Mouse (Mus musculus) adrenal gland, adult 2 months (tissue): ENCODE results near the gene Ube2l6. TPM values are rescaled to one million over a fixed set of nuclear protein-coding genes. Genes with fewer than 3 reads are reported as not detected.
A peak's percentile ranks its signal among the peaks of the same experiment; 100 is the strongest.

Experiments
- DNase-seq: peaks from one replicate; pipeline ENCODE4 v3.0.0; 2021
- polyA plus RNA-seq: library from polyadenylated mRNA; depleted of rRNA; stranded (reverse); fragments of >200 nt; gene quantifications from 2 replicates; pipeline ENCODE4 v1.2.3, GENCODE M21; 2012; rRNA removed
- total RNA-seq, 2 experiments: library from RNA; stranded (reverse); gene quantifications; 2 replicates each; pipeline ENCODE4 v1.2.3; 2021

Ube2l6 gene
- total and polyA plus RNA-seq, 3 experiments, result 15.1 to 18.8 (median 15.7) TPM

DNA sequence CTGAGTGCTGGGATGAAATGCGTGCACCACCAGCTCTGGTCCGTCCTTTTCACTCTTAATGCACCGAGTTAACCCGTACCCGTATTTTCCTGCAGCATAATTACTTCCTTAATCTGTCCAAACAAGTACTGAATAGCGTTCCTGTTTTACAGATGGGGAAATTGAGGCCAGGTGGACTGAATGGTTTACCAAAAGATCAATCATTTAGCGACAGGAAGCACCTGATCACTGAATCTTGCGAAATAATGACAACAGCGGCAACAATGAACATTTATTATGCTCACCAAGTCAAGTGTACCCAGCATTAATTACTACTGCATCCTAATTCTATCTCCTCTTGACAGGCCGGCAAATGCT, 39.9 kb downstream of the Ube2l6 start, which contains the start of gene Slc43a1:
TSS of gene Slc43a1 (plus strand) at position 258 of the 357 bp plus-strand sequence.
- DNase-seq, result no peak

DNA sequence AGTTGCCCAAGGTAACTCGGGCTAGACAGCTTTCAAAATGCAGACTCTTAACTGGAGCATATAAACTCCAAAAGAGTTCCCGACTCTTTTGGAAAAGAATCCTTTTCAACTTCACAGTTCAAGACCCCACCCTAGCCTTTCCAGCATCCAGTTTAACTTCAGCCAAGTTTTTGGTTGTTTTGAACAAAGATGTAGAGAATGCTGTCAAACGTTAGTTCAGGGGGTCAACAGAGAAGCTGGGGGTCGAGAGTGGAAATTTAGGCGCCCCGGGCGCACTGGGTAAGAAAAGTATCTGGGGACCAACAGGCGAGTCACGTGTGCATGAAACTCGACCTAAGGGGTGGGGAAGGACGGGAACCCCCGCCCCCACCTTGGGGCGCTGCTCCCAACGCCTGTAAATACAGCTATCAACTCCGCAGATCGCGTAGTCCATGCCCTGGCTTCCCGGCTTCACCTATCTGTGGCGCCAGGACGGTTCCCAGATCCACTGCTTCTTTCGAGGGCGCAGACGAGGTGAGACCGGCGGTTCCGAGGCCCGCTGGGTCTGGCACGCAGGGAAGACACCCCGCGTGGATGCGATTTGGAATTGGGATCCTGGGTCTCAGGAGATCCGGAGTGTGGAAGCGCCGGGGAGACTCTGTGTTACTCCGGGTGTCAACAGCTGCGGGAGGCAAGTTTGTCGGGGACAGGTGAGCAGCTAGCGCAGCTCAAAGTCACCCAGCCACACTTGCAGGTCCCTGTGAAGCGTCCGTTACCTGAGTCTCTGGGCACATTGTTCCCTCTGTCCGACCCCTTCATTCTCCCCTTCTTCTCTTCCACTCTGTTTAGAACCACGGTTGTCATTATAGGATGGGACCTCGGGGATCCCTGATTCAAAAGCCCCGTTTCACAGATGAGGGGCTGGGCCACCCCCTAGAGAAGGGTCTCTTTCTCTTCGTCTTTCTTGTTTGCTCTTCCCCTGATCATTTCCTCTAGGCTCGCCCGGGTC, 40.7 kb downstream of the Ube2l6 start:
- peak; percentile 23 for DNase-seq

DNA sequence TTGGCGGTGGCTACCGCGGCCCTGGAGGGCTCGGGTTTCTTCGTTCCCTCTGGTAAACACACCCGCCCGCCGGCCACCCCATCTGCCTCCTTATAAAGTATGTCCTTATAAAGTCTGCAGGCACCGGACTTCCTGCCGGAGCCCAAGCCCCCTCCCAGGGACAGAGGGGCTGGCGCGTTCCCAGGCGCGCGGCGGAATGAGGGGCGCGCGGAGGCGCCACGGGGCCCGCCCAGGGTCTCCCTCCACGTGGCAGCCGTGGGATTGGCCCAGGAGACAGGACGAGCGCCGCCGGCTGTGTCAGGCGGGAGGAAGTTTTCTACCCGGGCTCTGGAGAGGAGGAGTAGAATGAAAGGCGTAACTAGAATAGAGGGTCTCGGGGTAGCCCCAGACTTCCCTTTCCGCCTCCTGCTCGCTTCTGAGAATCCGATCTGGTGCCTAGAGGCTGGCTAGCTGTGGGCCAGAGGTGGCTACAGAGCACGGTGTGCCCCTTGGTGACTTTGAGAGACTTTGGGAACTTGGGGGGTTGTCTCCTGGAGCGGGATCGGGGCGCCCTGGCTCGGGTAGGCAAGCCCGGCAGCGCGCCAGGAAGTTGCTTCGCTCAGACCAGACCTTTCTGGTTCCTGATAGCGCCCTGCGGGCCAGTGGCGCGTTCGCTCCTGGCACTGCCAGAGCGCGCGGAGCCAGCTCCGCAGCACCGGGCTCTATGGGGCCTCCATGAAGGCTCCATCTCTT, 41.6 kb downstream of the Ube2l6 start:
- peak; percentile 68 for DNase-seq

DNA sequence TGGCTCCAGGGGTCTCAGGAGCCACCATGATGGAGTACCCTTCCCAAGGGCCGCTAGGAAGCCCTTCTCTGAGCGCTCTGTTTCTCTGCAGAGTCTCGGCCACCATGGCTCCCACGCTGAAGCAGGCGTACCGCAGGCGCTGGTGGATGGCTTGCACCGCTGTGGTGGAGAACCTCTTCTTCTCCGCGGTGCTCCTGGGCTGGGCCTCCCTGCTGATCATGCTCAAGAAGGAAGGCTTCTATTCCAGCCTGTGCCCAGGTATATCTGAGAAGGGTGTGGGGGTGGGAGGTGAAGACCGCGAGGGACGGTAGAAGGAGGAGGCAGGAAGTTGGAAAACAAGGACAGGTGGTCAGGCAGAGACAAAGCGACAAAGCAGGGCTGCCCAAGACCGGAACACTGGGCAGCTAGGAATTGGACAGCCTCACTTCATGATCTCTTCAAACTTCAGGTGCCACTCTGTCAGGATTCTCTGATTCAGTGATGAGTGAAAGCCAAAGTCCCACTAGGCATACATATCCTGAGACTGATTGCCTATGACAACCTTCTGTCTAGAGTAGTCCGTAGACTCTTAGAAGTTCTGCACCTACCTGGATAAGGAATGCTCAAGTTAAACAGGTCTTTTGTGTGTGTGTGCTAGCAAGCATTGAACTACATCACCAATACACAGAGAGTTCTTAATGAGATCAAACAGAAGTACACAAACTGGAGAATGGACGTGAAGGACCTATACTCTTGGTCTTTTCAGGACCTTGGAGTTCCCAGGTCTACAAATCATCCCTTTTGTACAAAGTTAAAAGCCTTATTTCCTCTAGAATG, 42.3 kb downstream of the Ube2l6 start:
- DNase-seq, result no peak

DNA sequence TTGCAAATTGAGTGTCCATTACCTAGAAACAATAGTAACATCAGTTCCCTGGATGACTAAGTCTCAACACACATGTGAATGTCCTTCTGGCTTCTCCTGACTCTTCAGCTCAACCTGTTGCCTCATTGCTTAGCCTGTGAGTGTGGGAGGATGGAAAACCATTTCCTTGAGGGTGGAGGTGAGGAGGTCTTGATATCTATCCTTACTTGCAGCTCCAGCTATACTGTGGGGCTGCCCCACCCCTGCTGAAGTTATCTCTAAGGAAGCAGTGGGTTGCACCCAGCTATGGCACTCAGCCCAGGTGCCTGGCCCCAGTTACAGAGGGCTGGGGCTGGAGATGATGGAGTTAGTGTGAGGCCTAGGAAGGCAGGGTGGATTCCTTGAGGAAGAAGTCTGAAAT, 43.3 kb downstream of the Ube2l6 start:
- no peak for DNase-seq

DNA sequence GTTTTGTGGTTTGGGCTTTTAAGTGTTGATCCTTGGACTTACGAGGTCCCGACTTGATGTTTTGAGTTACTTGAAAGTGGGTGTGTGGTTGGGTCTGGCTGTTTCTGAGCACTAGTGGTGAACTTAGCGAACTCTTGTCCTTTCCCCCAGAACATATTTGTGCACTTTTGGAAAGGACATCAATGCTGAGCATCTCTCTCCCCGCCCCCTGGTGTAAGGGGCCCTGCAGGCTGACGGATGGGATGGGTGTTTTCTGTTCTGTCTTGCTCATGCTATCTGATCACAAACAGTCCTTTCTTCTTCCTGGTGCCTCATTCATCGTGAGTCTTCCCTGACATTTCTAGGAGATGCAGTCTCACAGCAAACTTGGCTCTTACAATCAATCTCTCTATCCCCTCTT, 45.0 kb downstream of the Ube2l6 start:
- DNase-seq, result no peak

DNA sequence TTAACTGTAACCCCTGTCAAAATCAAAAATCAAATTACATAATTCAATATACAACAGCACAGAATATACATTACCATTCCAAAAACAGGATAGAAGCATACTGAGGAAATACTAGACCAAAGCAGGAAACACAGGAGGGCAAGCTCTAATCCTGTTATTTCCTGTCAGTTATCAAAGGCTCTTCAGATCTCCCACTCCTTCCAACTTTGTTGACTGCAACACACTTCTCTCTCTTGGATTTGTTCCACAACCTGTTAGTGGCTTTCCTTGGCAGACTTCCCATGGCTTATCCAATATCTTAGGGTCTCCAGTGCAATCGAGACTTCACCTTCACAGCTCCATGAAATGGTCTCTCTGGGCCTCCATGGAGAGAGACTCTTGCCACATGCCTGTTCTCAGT, 46.6 kb downstream of the Ube2l6 start:
- DNase-seq, result no peak

DNA sequence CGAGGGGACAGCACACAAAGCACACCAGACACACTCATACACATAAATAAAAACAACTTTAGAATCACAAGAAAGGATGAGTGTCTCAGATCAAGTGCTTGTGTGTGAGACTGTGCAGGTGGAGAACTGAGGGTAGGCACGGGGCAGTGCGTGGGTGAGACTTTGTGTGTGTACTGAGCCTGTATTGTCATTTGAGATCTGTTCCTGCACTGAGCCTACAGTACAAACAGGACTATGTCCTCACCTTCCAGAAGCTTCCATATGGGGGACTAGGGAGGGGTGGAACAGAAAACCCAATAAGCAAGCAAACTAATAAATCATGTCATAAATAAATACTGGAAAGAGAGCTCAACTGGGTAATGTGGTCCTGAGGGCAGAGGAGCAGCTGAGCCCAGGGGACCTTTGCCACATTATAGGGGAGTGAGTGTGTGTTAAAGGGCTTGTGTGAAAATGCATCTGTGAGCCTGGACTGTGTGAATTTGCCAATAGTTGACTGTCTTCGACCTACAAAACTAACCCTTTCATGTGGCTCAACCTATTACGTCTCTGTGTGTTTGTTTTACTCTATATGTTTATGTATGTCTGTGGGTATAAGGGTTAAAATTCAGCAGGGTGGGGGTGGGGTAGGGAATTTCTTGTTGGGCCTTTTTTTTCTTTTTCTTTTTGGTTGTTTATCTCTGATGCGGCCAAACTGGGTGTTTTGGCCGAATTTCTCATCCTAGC, 51.9 kb downstream of the Ube2l6 start:
- no peak for DNase-seq

DNA sequence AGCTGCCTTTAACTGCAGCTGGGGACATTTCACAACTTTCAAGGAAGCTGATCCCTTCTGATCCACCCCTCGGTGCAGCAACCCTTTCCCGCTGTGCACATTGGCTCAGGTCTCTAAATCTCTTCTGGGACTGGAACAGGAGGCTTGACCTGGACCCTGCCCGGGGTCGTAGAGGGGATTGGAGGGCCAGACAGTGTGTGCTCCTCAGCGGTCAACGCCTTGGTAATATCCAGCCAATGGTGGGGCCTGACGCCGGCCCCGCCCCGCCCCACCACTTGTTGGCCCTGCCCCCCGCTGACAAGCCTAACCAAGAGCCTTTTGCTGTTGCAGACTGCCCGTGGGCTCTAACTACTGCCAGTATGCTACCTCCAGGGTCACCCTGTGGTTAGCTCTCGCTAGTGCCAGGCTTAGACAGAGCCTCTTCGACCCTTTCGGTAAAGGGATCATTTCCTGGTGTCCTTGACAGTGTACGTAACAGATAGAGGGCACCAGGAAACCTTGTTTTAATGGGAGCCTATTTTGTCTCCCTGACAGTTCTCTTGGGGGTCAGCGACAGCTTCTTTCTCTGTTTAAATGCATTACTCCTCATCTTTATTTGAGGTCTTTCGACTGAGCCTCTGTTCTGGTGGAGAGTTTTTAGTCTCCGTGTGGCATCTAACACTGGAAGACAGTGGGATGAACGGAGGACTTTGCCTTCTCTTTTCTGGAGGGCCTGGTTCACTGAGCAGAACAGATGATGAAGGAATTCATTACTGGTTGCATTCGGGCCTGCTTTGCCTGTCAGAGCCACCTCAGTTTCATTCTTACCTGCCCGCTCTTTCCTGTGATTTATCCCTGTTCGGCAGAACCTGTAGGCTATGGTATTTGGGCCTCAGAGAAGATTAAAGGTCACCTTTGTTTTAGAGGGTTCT, 52.8 kb downstream of the Ube2l6 start:
- DNase-seq, result peak; percentile 85

DNA sequence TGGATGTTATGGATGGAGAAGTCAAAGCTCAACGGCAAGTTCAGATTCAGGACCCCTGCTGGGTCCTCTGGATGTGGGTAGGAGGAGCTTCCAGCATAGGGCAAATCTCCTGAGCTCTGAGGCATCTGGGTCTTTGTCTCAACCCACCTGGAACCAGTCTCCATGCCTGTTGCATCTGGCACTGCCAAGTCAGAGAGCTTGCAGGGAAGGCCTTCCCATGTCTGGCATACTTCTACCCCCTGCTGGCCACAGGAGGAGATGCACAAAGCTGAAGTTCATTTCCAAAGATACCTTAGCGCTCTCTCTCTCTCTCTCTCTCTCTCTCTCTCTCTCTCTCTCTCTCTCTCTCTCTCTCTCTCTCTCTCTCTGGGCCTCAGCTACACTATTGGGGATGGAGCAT, 57.1 kb downstream of the Ube2l6 start:
- DNase-seq, result peak; percentile 53

DNA sequence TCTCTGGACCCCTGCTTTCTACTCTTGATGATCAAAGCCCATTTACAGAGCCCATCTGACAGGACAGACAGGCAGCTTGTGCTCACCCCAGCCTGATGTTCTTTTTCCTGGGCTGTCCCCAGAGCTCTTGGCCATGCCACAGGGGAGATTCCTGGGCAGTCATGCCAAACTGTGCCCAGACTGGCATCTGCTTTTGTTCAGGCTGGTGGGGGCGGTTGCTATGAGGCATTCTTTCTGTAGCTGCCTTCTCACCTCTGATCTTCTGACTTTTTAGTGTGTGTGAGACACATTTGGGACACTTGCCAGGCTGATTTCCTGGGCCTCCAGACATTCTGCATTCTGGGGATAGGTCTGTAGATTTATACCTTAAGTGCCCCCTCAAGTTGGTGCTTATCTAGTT, 59.9 kb downstream of the Ube2l6 start:
- DNase-seq, result no peak

Other genes with a start within 250 kb of the Ube2l6 start
- gene Ctnnd1, start 148.1 kb upstream of the Ube2l6 start, total RNA-seq, result 100 to 1,000 TPM; 112 to 135 TPM
- gene Ctnnd1, start 148.1 kb upstream of the Ube2l6 start, polyA plus RNA-seq, result 20.4 and 25.8 TPM in 2 replicates
- gene Btbd18, start 139.7 kb upstream of the Ube2l6 start, total RNA-seq, result under 1 TPM in 1 of 2 experiments, not detected in 1; 0.09 TPM
- 0.03 TPM in 1 of 2 replicates, not detected in the other for gene Btbd18, start 139.7 kb upstream of the Ube2l6 start, polyA plus RNA-seq
- 10 to 100 TPM; 19.2 to 29.8 TPM for gene Selenoh, start 128.1 kb upstream of the Ube2l6 start, total RNA-seq
- gene Selenoh, start 128.1 kb upstream of the Ube2l6 start, polyA plus RNA-seq, result 42.2 and 63.0 TPM in 2 replicates
- gene Gm28635, start 120.8 kb upstream of the Ube2l6 start, total RNA-seq, result not detected
- gene Gm28635, start 120.8 kb upstream of the Ube2l6 start, polyA plus RNA-seq, result not detected in 2 replicates
- 10 to 100 TPM; 24.3 to 24.8 TPM for gene Med19, start 120.4 kb upstream of the Ube2l6 start, total RNA-seq
- gene Med19, start 120.4 kb upstream of the Ube2l6 start, polyA plus RNA-seq, result 12.3 and 15.1 TPM in 2 replicates
- 100 to 1,000 TPM; 168 to 175 TPM for gene Tmx2, start 119.7 kb upstream of the Ube2l6 start, total RNA-seq
- gene Tmx2, start 119.7 kb upstream of the Ube2l6 start, polyA plus RNA-seq, result 32.0 and 157 TPM in 2 replicates
- 10 to 100 TPM; 61.7 to 74.4 TPM for gene Zdhhc5, start 83.6 kb upstream of the Ube2l6 start, total RNA-seq
- gene Zdhhc5, start 83.6 kb upstream of the Ube2l6 start, polyA plus RNA-seq, result 37.5 and 46.3 TPM in 2 replicates
- gene Clp1, start 71.5 kb upstream of the Ube2l6 start, total RNA-seq, result 10 to 100 TPM; 11.4 to 16.8 TPM
- 5.1 and 5.3 TPM in 2 replicates for gene Clp1, start 71.5 kb upstream of the Ube2l6 start, polyA plus RNA-seq
- gene Ypel4, start 64.8 kb upstream of the Ube2l6 start, total RNA-seq, result 1 to 10 TPM; 3.8 to 7.2 TPM
- 9.8 and 17.2 TPM in 2 replicates for gene Ypel4, start 64.8 kb upstream of the Ube2l6 start, polyA plus RNA-seq
- 1 to 10 TPM in 1 of 2 experiments, under 1 TPM in 1; 0.98 to 2.6 TPM for gene Gm19426, start 55.2 kb upstream of the Ube2l6 start, total RNA-seq
- 0.65 and 1.0 TPM in 2 replicates for gene Gm19426, start 55.2 kb upstream of the Ube2l6 start, polyA plus RNA-seq
- 100 to 1,000 TPM in 1 of 2 experiments, 10 to 100 TPM in 1; 91.2 to 127 TPM for gene Serping1, start 23.4 kb upstream of the Ube2l6 start, total RNA-seq
- 129 and 154 TPM in 2 replicates for gene Serping1, start 23.4 kb upstream of the Ube2l6 start, polyA plus RNA-seq
- gene Smtnl1, start 23.8 kb downstream of the Ube2l6 start, total RNA-seq, result not detected
- gene Smtnl1, start 23.8 kb downstream of the Ube2l6 start, polyA plus RNA-seq, result not detected in 2 replicates
- gene Timm10, start 28.2 kb downstream of the Ube2l6 start, total RNA-seq, result 10 to 100 TPM; 38.5 to 59.6 TPM
- gene Timm10, start 28.2 kb downstream of the Ube2l6 start, polyA plus RNA-seq, result 17.0 and 19.2 TPM in 2 replicates
- 10 to 100 TPM in 1 of 2 experiments, 1 to 10 TPM in 1; 4.4 to 12.7 TPM for gene Slc43a1, start 40.0 kb downstream of the Ube2l6 start, total RNA-seq
- 10.1 and 14.3 TPM in 2 replicates for gene Slc43a1, start 40.0 kb downstream of the Ube2l6 start, polyA plus RNA-seq
- 1 to 10 TPM; 1.1 to 1.5 TPM for gene Rtn4rl2, start 87.9 kb downstream of the Ube2l6 start, total RNA-seq
- gene Rtn4rl2, start 87.9 kb downstream of the Ube2l6 start, polyA plus RNA-seq, result 11.5 and 17.5 TPM in 2 replicates
- gene Slc43a3, start 137.8 kb downstream of the Ube2l6 start, total RNA-seq, result 10 to 100 TPM; 62.5 to 80.9 TPM
- 57.5 and 59.7 TPM in 2 replicates for gene Slc43a3, start 137.8 kb downstream of the Ube2l6 start, polyA plus RNA-seq
- gene Prg2, start 181.6 kb downstream of the Ube2l6 start, total RNA-seq, result not detected
- not detected in 2 replicates for gene Prg2, start 181.6 kb downstream of the Ube2l6 start, polyA plus RNA-seq
- not detected for gene Prg3, start 189.4 kb downstream of the Ube2l6 start, total RNA-seq
- not detected in 2 replicates for gene Prg3, start 189.4 kb downstream of the Ube2l6 start, polyA plus RNA-seq
- 100 to 1,000 TPM; 105 to 125 TPM for gene Ssrp1, start 238.4 kb downstream of the Ube2l6 start, total RNA-seq
- gene Ssrp1, start 238.4 kb downstream of the Ube2l6 start, polyA plus RNA-seq, result 78.7 and 92.2 TPM in 2 replicates
- 1 to 10 TPM; 1.1 to 1.4 TPM for gene P2rx3, start 238.6 kb downstream of the Ube2l6 start, total RNA-seq
- gene P2rx3, start 238.6 kb downstream of the Ube2l6 start, polyA plus RNA-seq, result 0.54 and 0.83 TPM in 2 replicates
- 100 to 1,000 TPM in 1 of 2 experiments, 10 to 100 TPM in 1; 87.8 to 114 TPM for gene Tnks1bp1, start 249.2 kb downstream of the Ube2l6 start, total RNA-seq
- gene Tnks1bp1, start 249.2 kb downstream of the Ube2l6 start, polyA plus RNA-seq, result 66.5 and 78.9 TPM in 2 replicates